Mouse (Mus musculus) limb, embryonic 11.5 days (tissue): ENCODE data around the gene Sez6. TPM values are rescaled to one million over a fixed set of nuclear protein-coding genes. Genes with fewer than 3 reads are reported as not detected.

Source experiments
- ATAC-seq: fragments of 200-750 bp; cut with Nextera tagmentation; 2 replicates; pipeline ENCODE4 v1.8.0; 2017; ENCODE audit warnings: low read depth; ENCODE audit not compliant: insufficient number of reproducible peaks, low FRiP score, low TSS enrichment
- DNase-seq: peaks from one replicate; pipeline ENCODE4 v3.0.0-alpha.2; 2015; ENCODE audit warnings: low spot score
- H3K27ac ChIP-seq: fragments of 300-500 bp; sonication (generic); replicated peaks from 2 replicates; pipeline ENCODE4 v1.5.1; 2014; ENCODE audit warnings: low read depth, mild to moderate bottlenecking, low read length
- H3K27me3 ChIP-seq: fragments of 300-500 bp; sonication (generic); 2 replicates; pipeline ENCODE4 v1.6.1; 2014; ENCODE audit warnings: mild to moderate bottlenecking, low read length, mixed read lengths; ENCODE audit not compliant: control insufficient read depth, insufficient read depth
- H3K36me3 ChIP-seq: fragments of 300-500 bp; sonication (generic); 2 replicates; pipeline ENCODE4 v1.6.1; 2014; ENCODE audit warnings: mild to moderate bottlenecking, low read length, moderate library complexity, mixed read lengths; ENCODE audit not compliant: control insufficient read depth, insufficient read depth
- H3K4me1 ChIP-seq: fragments of 300-500 bp; sonication (generic); 2 replicates; pipeline ENCODE4 v1.6.1; 2014; ENCODE audit warnings: low read length, mixed read lengths; ENCODE audit not compliant: control insufficient read depth, insufficient read depth
- H3K4me2 ChIP-seq: fragments of 300-500 bp; sonication (generic); 2 replicates; pipeline ENCODE4 v1.6.1; 2014; ENCODE audit warnings: low read depth, mild to moderate bottlenecking, moderate library complexity; ENCODE audit not compliant: severe bottlenecking
- H3K4me3 ChIP-seq: fragments of 300-500 bp; sonication (generic); 2 replicates; pipeline ENCODE4 v1.5.1; 2014; ENCODE audit warnings: low read depth, low read length
- H3K9ac ChIP-seq: fragments of 300-500 bp; sonication (generic); 2 replicates; pipeline ENCODE4 v1.6.1; 2014; ENCODE audit warnings: mild to moderate bottlenecking, low read length
- H3K9me3 ChIP-seq: fragments of 300-500 bp; sonication (generic); 2 replicates; pipeline ENCODE4 v1.6.1; 2016; ENCODE audit warnings: low read length; ENCODE audit not compliant: control insufficient read depth
- WGBS: fragments of 180-500 bp; shearing (Covaris S2); extraction: QIAGEN DNeasy Blood & Tissue Kit; methylation state at CpG from one replicate; pipeline ENCODE4 v1.1.7; 2014; 5-methylcytosine and 5-hydroxymethylcytosine counted together
- polyA plus RNA-seq: library from polyadenylated mRNA; unstranded; fragments of >200 nt; fragmentation: Nextera tagmentation; extraction: Ambion mirVana; gene quantifications from 2 replicates; pipeline ENCODE4 v1.2.1, GENCODE M21; 2014

Gene Sez6
- polyA plus RNA-seq, 1 experiment from 2014 or later: 0.23 TPM

GRCm38 (mm10) chr11:77909776-77910175 is 20.8 kb upstream of the Sez6 start:
- H3K27me3 ChIP-seq: peaks cover 18% of the 10 kb centered on the region
- ATAC-seq: no peak
- H3K9me3 ChIP-seq: no peaks in the 10 kb centered on the region
- no peak overlapping the region for H3K27ac ChIP-seq
- H3K4me2 ChIP-seq: no peak overlapping the region
- peaks cover 10% of the 10 kb centered on the region for H3K4me1 ChIP-seq
- no peak for DNase-seq
- H3K4me3 ChIP-seq: no peak overlapping the region
- H3K36me3 ChIP-seq: no peaks in the 10 kb centered on the region
- WGBS: 30% methylated on average over 6 of the region's 6 CpGs
- H3K9ac ChIP-seq: no peak overlapping the region

GRCm38 (mm10) chr11:77913505-77913904 is 17.1 kb upstream of the Sez6 start:
- H3K9ac ChIP-seq: no peak overlapping the region
- no peaks in the 10 kb centered on the region for H3K36me3 ChIP-seq
- no peak overlapping the region for H3K4me2 ChIP-seq
- no peak overlapping the region for H3K27ac ChIP-seq
- no peak for DNase-seq
- H3K4me1 ChIP-seq: peaks cover 30% of the 10 kb centered on the region
- no peak for ATAC-seq
- H3K27me3 ChIP-seq: peaks cover 23% of the 10 kb centered on the region
- H3K9me3 ChIP-seq: no peaks in the 10 kb centered on the region
- H3K4me3 ChIP-seq: no peak overlapping the region
- 25% methylated on average over 6 of the region's 6 CpGs for WGBS

GRCm38 (mm10) chr11:77914598-77915260 is 15.9 kb upstream of the Sez6 start:
- ATAC-seq: no peak
- WGBS: under 1% methylated on average over 31 of the region's 32 CpGs
- H3K27ac ChIP-seq: no peak overlapping the region
- peaks cover 30% of the 10 kb centered on the region for H3K4me1 ChIP-seq
- no peak for DNase-seq
- no peaks in the 10 kb centered on the region for H3K9me3 ChIP-seq
- no peak overlapping the region for H3K9ac ChIP-seq
- H3K27me3 ChIP-seq: peaks cover 23% of the 10 kb centered on the region
- H3K4me3 ChIP-seq: no peak overlapping the region
- H3K4me2 ChIP-seq: peak overlapping the region; percentile 44
- H3K36me3 ChIP-seq: no peaks in the 10 kb centered on the region

GRCm38 (mm10) chr11:77916741-77917140 is 13.9 kb upstream of the Sez6 start:
- no peak overlapping the region for H3K4me3 ChIP-seq
- no peak for DNase-seq
- ATAC-seq: no peak
- H3K27ac ChIP-seq: peak overlapping the region; percentile 61; the same call in 1 of the 2 replicates
- H3K27me3 ChIP-seq: peaks cover 20% of the 10 kb centered on the region
- H3K36me3 ChIP-seq: no peaks in the 10 kb centered on the region
- no peak overlapping the region for H3K9ac ChIP-seq
- no peaks in the 10 kb centered on the region for H3K9me3 ChIP-seq
- WGBS: 69% methylated on average over 4 of the region's 4 CpGs
- no peak overlapping the region; the same call in 1 of the 2 replicates for H3K4me2 ChIP-seq
- H3K4me1 ChIP-seq: peaks cover 30% of the 10 kb centered on the region

GRCm38 (mm10) chr11:77917166-77917565 is 13.4 kb upstream of the Sez6 start:
- Histone ChIP-seq H3K36me3 (no peaks in the 10 kb centered on the region), H3K4me3 (no peak overlapping the region), H3K4me2 (peak overlapping the region; percentile 24; the same call in 1 of the 2 replicates), H3K9ac (no peak overlapping the region), H3K4me1 (peaks cover 30% of the 10 kb centered on the region), H3K9me3 (no peaks in the 10 kb centered on the region), H3K27me3 (peaks cover 20% of the 10 kb centered on the region), H3K27ac (peak overlapping the region; percentile 61; the same call in 1 of the 2 replicates)
- ATAC-seq (peak; percentile 89), DNase-seq (peak; percentile 83)
- 15% methylated on average over 10 of the region's 10 CpGs for WGBS

- WGBS: 79% methylated on average over 4 of the region's 4 CpGs
- H3K4me3 ChIP-seq: no peak overlapping the region
- ATAC-seq: no peak
- DNase-seq: no peak
- no peaks in the 10 kb centered on the region for H3K9me3 ChIP-seq
- no peak overlapping the region for H3K27ac ChIP-seq
- no peak overlapping the region for H3K9ac ChIP-seq
- H3K27me3 ChIP-seq: peaks cover 8% of the 10 kb centered on the region
- H3K36me3 ChIP-seq: no peaks in the 10 kb centered on the region
- no peak overlapping the region for H3K4me2 ChIP-seq
- peaks cover 16% of the 10 kb centered on the region; the same call in 1 of the 2 replicates for H3K4me1 ChIP-seq
Measured at GRCm38 (mm10) chr11:77923285-77923684, 7.3 kb upstream of the Sez6 start.

- ATAC-seq (no peak), DNase-seq (no peak)
- WGBS: 30% methylated on average over 9 of the region's 9 CpGs
- H3K4me2 ChIP-seq: no peak overlapping the region
- H3K27ac ChIP-seq: no peak overlapping the region
- no peak overlapping the region for H3K4me3 ChIP-seq
- no peak overlapping the region for H3K9ac ChIP-seq
- H3K36me3 ChIP-seq: no peaks in the 10 kb centered on the region
- no peaks in the 10 kb centered on the region for H3K9me3 ChIP-seq
- H3K27me3 ChIP-seq: peaks cover 22% of the 10 kb centered on the region
- peaks cover 21% of the 10 kb centered on the region; the same call in 1 of the 2 replicates for H3K4me1 ChIP-seq
Measured at GRCm38 (mm10) chr11:77925836-77926657, 4.6 kb upstream of the Sez6 start.

- Histone ChIP-seq H3K36me3 (no peaks in the 10 kb centered on the region), H3K4me1 (peaks cover 27% of the 10 kb centered on the region; the same call in 1 of the 2 replicates), H3K9ac (no peak overlapping the region), H3K4me2 (no peak overlapping the region), H3K4me3 (no peak overlapping the region), H3K27me3 (peaks cover 28% of the 10 kb centered on the region), H3K9me3 (no peaks in the 10 kb centered on the region), H3K27ac (no peak overlapping the region)
- no peak for ATAC-seq
- no peak for DNase-seq
- 8% methylated on average over 9 of the region's 9 CpGs for WGBS
Measured at GRCm38 (mm10) chr11:77926666-77927065, 3.9 kb upstream of the Sez6 start.
